Mouse (Mus musculus) heart, adult 2 months (tissue): ENCODE data around the gene Cir1. TPM values are rescaled to one million over a fixed set of nuclear protein-coding genes. Genes with fewer than 3 reads are reported as not detected.

Experiments
- DNase-seq, 2 experiments: peaks; one replicate each; pipeline ENCODE4 v3.0.0; 2021
- H3K27ac ChIP-seq: fragments of 200-600 bp; 2 replicates; pipeline ENCODE4 v1.8.1; 2022
- H3K27me3 ChIP-seq: fragments of 200-500 bp; 2 replicates; pipeline ENCODE4 v1.6.1; 2012; ENCODE audit warnings: mild to moderate bottlenecking, low read length, inconsistent platforms, mixed read lengths; ENCODE audit not compliant: control insufficient read depth, insufficient read depth
- H3K36me3 ChIP-seq: fragments of 200-500 bp; 2 replicates; pipeline ENCODE4 v1.6.1; 2012; ENCODE audit warnings: low read length, inconsistent platforms; ENCODE audit not compliant: control insufficient read depth, insufficient read depth
- H3K4me1 ChIP-seq: fragments of 200-500 bp; 2 replicates; pipeline ENCODE4 v1.6.1; 2011; ENCODE audit warnings: low read length; ENCODE audit not compliant: control insufficient read depth, insufficient read depth
- H3K4me3 ChIP-seq: fragments of 200-600 bp; 2 replicates; pipeline ENCODE4 v1.8.1; 2022
- H3K79me2 ChIP-seq: fragments of 200-500 bp; replicated peaks from 2 replicates; pipeline ENCODE4 v1.6.1; 2012; ENCODE audit warnings: mild to moderate bottlenecking, inconsistent platforms, low read length, moderate library complexity, mixed read lengths; ENCODE audit not compliant: control insufficient read depth, insufficient read depth
- H3K9ac ChIP-seq: fragments of 200-500 bp; 2 replicates; pipeline ENCODE4 v1.6.1; 2012; ENCODE audit warnings: low read depth, mild to moderate bottlenecking, control low read depth, inconsistent platforms, low read length, mixed read lengths
- CTCF ChIP-seq: fragments of 200-600 bp; IDR thresholded peaks from 2 replicates; pipeline ENCODE4 v1.8.1; 2022; ENCODE audit warnings: antibody characterized with exemption, mild to moderate bottlenecking, moderate library complexity
- EP300 ChIP-seq: fragments of 200-500 bp; IDR thresholded peaks from 2 replicates; pipeline ENCODE4 v1.6.1; 2011; ENCODE audit warnings: low read depth, low read length, control low read depth; ENCODE audit not compliant: insufficient read depth
- POLR2A ChIP-seq: fragments of 200-500 bp; IDR thresholded peaks from 2 replicates; pipeline ENCODE4 v1.6.1; 2011; ENCODE audit warnings: mild to moderate bottlenecking, low read depth, low read length, control low read depth; ENCODE audit not compliant: insufficient read depth
- WGBS: fragments of 180-500 bp; shearing (Covaris S2); methylation state at CpG from one replicate; pipeline ENCODE4 v1.1.7; 2018; 5-methylcytosine and 5-hydroxymethylcytosine counted together
- intact Hi-C: fragments of 180-260 bp; cut with DNase I; formaldehyde crosslinking; loops from one replicate; pipeline ENCODE4 v1.15.1; 2025
- polyA plus RNA-seq: library from polyadenylated mRNA; depleted of rRNA; stranded (reverse); fragments of >200 nt; gene quantifications from 2 replicates; pipeline ENCODE4 v1.2.3, GENCODE M21; 2012
- total RNA-seq, 2 experiments: library from RNA; stranded (reverse); gene quantifications; 2 replicates each; pipeline ENCODE4 v1.2.3; 2021

The Cir1 gene
- total and polyA plus RNA-seq, 3 experiments: 2.5 to 14.3 (median 11.9) TPM

- no peaks in the 10 kb centered on the region; the same call in 1 of the 2 replicates for H3K36me3 ChIP-seq
- H3K9ac ChIP-seq: no peak overlapping the region
- TF ChIP-seq CTCF (no peak), POLR2A (no peak), EP300 (no peak)
- no peak overlapping the region for H3K27ac ChIP-seq
- H3K4me3 ChIP-seq: no peak overlapping the region
- 48% methylated on average over 22 of the region's 22 CpGs for WGBS
- H3K4me1 ChIP-seq: peaks cover 2% of the 10 kb centered on the region; the same call in 1 of the 2 replicates
- intact Hi-C loops: no loop called here
- no peak for DNase-seq
- peaks cover 26% of the 10 kb centered on the region for H3K27me3 ChIP-seq
- H3K79me2 ChIP-seq: no peaks in the 10 kb centered on the region
These were observed 31.3 kb downstream of the Cir1 start for GRCm38 (mm10) chr2:73281048-73281661.

- Histone ChIP-seq H3K9ac (no peak overlapping the region), H3K27ac (no peak overlapping the region)
- DNase-seq: peak in 1 of 2 experiments; percentile 42
These were observed 32.0 kb downstream of the Cir1 start for GRCm38 (mm10) chr2:73280356-73281047.

GRCm38 (mm10) chr2:73279271-73280038 is 33.0 kb downstream of the Cir1 start:
- 4% methylated on average over 29 of the region's 31 CpGs for WGBS
- Histone ChIP-seq H3K27me3 (peaks cover 30% of the 10 kb centered on the region), H3K4me1 (peaks cover 2% of the 10 kb centered on the region; the same call in 1 of the 2 replicates), H3K36me3 (no peaks in the 10 kb centered on the region), H3K79me2 (no peaks in the 10 kb centered on the region), H3K9ac (no peak overlapping the region), H3K27ac (no peak overlapping the region), H3K4me3 (no peak overlapping the region)
- intact Hi-C loops: loop anchor here (2.0 to 10.0 kb wide), 5 partner anchors 65 to 1732 kb away; partner anchors contain the start of genes Dlx2, Gpr155, Hoxd10 and Hoxd9
- no peak for TF ChIP-seq EP300
- DNase-seq: no peak

More at GRCm38 (mm10) chr2:73280356-73281047, 32.0 kb downstream of the Cir1 start:
- TF ChIP-seq POLR2A: no peak
- TF ChIP-seq CTCF: no peak
- no peak for TF ChIP-seq EP300
- Histone ChIP-seq H3K36me3 (no peaks in the 10 kb centered on the region; the same call in 1 of the 2 replicates), H3K27me3 (peaks cover 26% of the 10 kb centered on the region), H3K4me3 (no peak overlapping the region), H3K79me2 (no peaks in the 10 kb centered on the region), H3K4me1 (peaks cover 2% of the 10 kb centered on the region; the same call in 1 of the 2 replicates)
- WGBS: 13% methylated on average over 33 of the region's 33 CpGs
- intact Hi-C loops: no loop called here

GRCm38 (mm10) chr2:73278869-73279268 is 33.6 kb downstream of the Cir1 start:
- TF ChIP-seq CTCF: no peak
- TF ChIP-seq EP300: no peak
- no peak for TF ChIP-seq POLR2A
- no peaks in the 10 kb centered on the region for H3K36me3 ChIP-seq
- H3K9ac ChIP-seq: no peak overlapping the region
- 3% methylated on average over 17 of the region's 17 CpGs for WGBS
- peak in 1 of 2 experiments; percentile 35 for DNase-seq
- peaks cover 2% of the 10 kb centered on the region; the same call in 1 of the 2 replicates for H3K4me1 ChIP-seq
- no peaks in the 10 kb centered on the region for H3K79me2 ChIP-seq
- peaks cover 35% of the 10 kb centered on the region for H3K27me3 ChIP-seq
- intact Hi-C loops: loop anchor here (1.0 to 10.0 kb wide), 7 partner anchors 64 to 1732 kb away; partner anchors contain the start of genes Dlx2, Gpr155, Hoxd10 and Hoxd9
- H3K27ac ChIP-seq: no peak overlapping the region
- no peak overlapping the region for H3K4me3 ChIP-seq

- TF ChIP-seq POLR2A: no peak
- TF ChIP-seq EP300: peak; percentile 59; the same call in 1 of the 2 replicates
- no peak; the same call in none of the 2 replicates for TF ChIP-seq CTCF
- H3K27me3 ChIP-seq: peaks cover 41% of the 10 kb centered on the region
- no peaks in the 10 kb centered on the region for H3K36me3 ChIP-seq
- intact Hi-C loops: loop anchor here (1.0 to 10.0 kb wide), 7 partner anchors 63 to 1731 kb away; partner anchors contain the start of genes Dlx2, Gpr155, Hoxd10 and Hoxd9
- 8% methylated on average over 20 of the region's 20 CpGs for WGBS
- peak; percentile 86 to 90 for DNase-seq
- H3K4me3 ChIP-seq: no peak overlapping the region
- peaks cover 2% of the 10 kb centered on the region; the same call in 1 of the 2 replicates for H3K4me1 ChIP-seq
- no peak overlapping the region for H3K27ac ChIP-seq
- no peak overlapping the region for H3K9ac ChIP-seq
- H3K79me2 ChIP-seq: no peaks in the 10 kb centered on the region
These were observed 34.2 kb downstream of the Cir1 start for GRCm38 (mm10) chr2:73278131-73278854.
